ENCODE assay signal across 16 mouse cellular contexts in genomic region chr5:34591388-34592004, GRCm38 (mm10). TPM values are rescaled to one million over a fixed set of nuclear protein-coding genes. Genes with fewer than 3 reads are reported as not detected.
DNase-seq lines count a peak whose midpoint lies in the region; ATAC-seq lines count a peak whose summit lies in the region.
"Had no signal": no experiment of that assay in that cellular context is flagged by ENCODE, and none has a peak within 500 bp of the region (broad histone marks: within the 10 kb centered on the region; RNA-seq: fewer than 3 reads in every experiment).

No protein-coding gene starts in this region.

- DNase-seq in heart, adult 11 months: peak; percentile 78
- no peak for DNase-seq in heart, postnatal 10 days
- no peak for DNase-seq in liver
- DNase-seq in Muller cell, postnatal 12 days (ENCODE audit: inconsistent ontology term): peak; percentile 43
- no peak for DNase-seq in yolk sac, embryonic 10.5 days (ENCODE audit: low spot score)
- no peak for DNase-seq in urinary bladder, postnatal 36 days (ENCODE audit: low spot score in 2 of 2)
- DNase-seq: B cell, adult 2 months; cerebellum, adult 8-10 months; heart, adult 18-20 months; heart, postnatal 14 days; kidney, adult 18-20 months; liver, postnatal 0 days had no signal

- H3K36me3 ChIP-seq in liver, embryonic 12.5 days: peaks cover 41% of the 10 kb centered on the region
- no peaks in the 10 kb centered on the region for H3K36me3 ChIP-seq in forebrain, embryonic 13.5 days (ENCODE audit: poor library complexity, severe bottlenecking)

- intact Hi-C loops in heart, postnatal 10 days (cut with DNase I): loop anchor here (5.0 kb wide), 1 partner anchor 44 kb away; no protein-coding TSS in a partner anchor

- no peak overlapping the region for H3K9ac ChIP-seq in liver, embryonic 12.5 days
- H3K9ac ChIP-seq in forebrain, embryonic 13.5 days: no peak overlapping the region
- H3K9ac ChIP-seq: embryonic facial prominence, embryonic 13.5 days; liver, postnatal 0 days had no signal

- no peak overlapping the region for H3K4me2 ChIP-seq in liver, embryonic 12.5 days
- H3K4me2 ChIP-seq in forebrain, embryonic 13.5 days: no peak overlapping the region
- H3K4me2 ChIP-seq: embryonic facial prominence, embryonic 13.5 days had no signal

- no peaks in the 10 kb centered on the region for H3K9me3 ChIP-seq in liver, embryonic 12.5 days (replicated peaks)
- H3K9me3 ChIP-seq in forebrain, embryonic 13.5 days (replicated peaks): no peaks in the 10 kb centered on the region
- H3K9me3 ChIP-seq: embryonic facial prominence, embryonic 13.5 days; megakaryocyte, embryonic 14.5 days had no signal

- 90% methylated on average over 5 of the region's 5 CpGs for WGBS in liver, embryonic 12.5 days (ENCODE audit: insufficient replicate concordance)
- 6% methylated on average over 5 of the region's 5 CpGs for WGBS in forebrain, embryonic 13.5 days

- 0 out of 2 replicates have a peak overlapping the region, but pooled peaks have one; percentile 10 for H3K27ac ChIP-seq in liver, embryonic 12.5 days
- peak overlapping the region; percentile 49 for H3K27ac ChIP-seq in forebrain, embryonic 13.5 days
- H3K27ac ChIP-seq: embryonic facial prominence, embryonic 13.5 days had no signal

- no peak for ATAC-seq in liver, embryonic 12.5 days
- ATAC-seq in forebrain, embryonic 13.5 days: peak; percentile 63; the same call in 1 of the 2 replicates
- ATAC-seq: liver, postnatal 0 days had no signal

- H3K4me1 ChIP-seq in liver, embryonic 12.5 days: peaks cover 50% of the 10 kb centered on the region
- peaks cover 34% of the 10 kb centered on the region for H3K4me1 ChIP-seq in forebrain, embryonic 13.5 days

- H3K27me3 ChIP-seq in liver, embryonic 12.5 days (replicated peaks): no peaks in the 10 kb centered on the region
- H3K27me3 ChIP-seq in forebrain, embryonic 13.5 days: no peaks in the 10 kb centered on the region
- H3K27me3 ChIP-seq: embryonic facial prominence, embryonic 13.5 days; megakaryocyte, embryonic 14.5 days had no signal

- no peak overlapping the region for H3K4me3 ChIP-seq in liver, embryonic 12.5 days
- no peak overlapping the region for H3K4me3 ChIP-seq in forebrain, embryonic 13.5 days
- H3K4me3 ChIP-seq: embryonic facial prominence, embryonic 13.5 days; megakaryocyte, embryonic 14.5 days had no signal

RNA-seq across cellular contexts. Expression of gene Add1, which starts 18.0 kb away (rescaled TPM):
- total RNA-seq in heart, postnatal 10 days (2021): 100 to 1,000 TPM; 187 to 196 TPM
- 164 and 166 TPM in 2 replicates for polyA plus RNA-seq in liver, embryonic 12.5 days (2016; fragmentation: Nextera tagmentation; extraction: Ambion mirVana)
- polyA plus RNA-seq in forebrain, embryonic 13.5 days (2015; fragmentation: Nextera tagmentation; extraction: Ambion mirVana): 173 and 185 TPM in 2 replicates

RNA-seq across cellular contexts. Expression of gene Mfsd10, which starts 45.5 kb away (rescaled TPM):
- 10 to 100 TPM; 20.7 to 25.4 TPM for total RNA-seq in heart, postnatal 10 days (2021)
- polyA plus RNA-seq in liver, embryonic 12.5 days (2016; fragmentation: Nextera tagmentation; extraction: Ambion mirVana): 66.8 and 77.4 TPM in 2 replicates
- polyA plus RNA-seq in forebrain, embryonic 13.5 days (2015; fragmentation: Nextera tagmentation; extraction: Ambion mirVana): 86.9 and 99.0 TPM in 2 replicates

Comparison
In these comparisons a context has a peak if more than half of its experiments do, and no peak if none do; other contexts are left out.
1. DNase-seq: peak in heart, adult 11 months (single experiment) and Muller cell, postnatal 12 days (single experiment); none in heart, postnatal 10 days (0 of 2), liver (single experiment), yolk sac, embryonic 10.5 days (single experiment) and urinary bladder, postnatal 36 days (0 of 2).